Mouse (Mus musculus): ENCODE results near the gene Traf3ip2.

- TF ChIP-seq CTCF (IDR thresholded peaks at IDR 0.05) (no peak), EP300 (IDR thresholded peaks at IDR 0.05) (no peak)
These were observed 30.3 kb upstream of the Traf3ip2 start for GRCm38 (mm10) chr10:39582385-39582784.
